Mouse (Mus musculus): ENCODE measurements around the gene Car5a. TPM values are rescaled to one million over a fixed set of nuclear protein-coding genes. Genes with fewer than 3 reads are reported as not detected.

Gene Car5a
- polyA plus RNA-seq, 1 experiment from 2014 or later = not detected

- Histone ChIP-seq H3K27ac (peak overlapping the region; percentile 24; the same call in 1 of the 2 replicates), H3K4me3 (no peak overlapping the region), H3K36me3 (peaks cover 26% of the 10 kb centered on the region; the same call in 1 of the 2 replicates), H3K9me3 (no peaks in the 10 kb centered on the region), H3K4me1 (peaks cover 50% of the 10 kb centered on the region), H3K27me3 (ENCODE audit: insufficient read depth, poor library complexity, severe bottlenecking) (no peaks in the 10 kb centered on the region; the same call in 1 of the 2 replicates)
- 77% methylated on average over 7 of the region's 7 CpGs for WGBS
- DNase-seq (ENCODE audit: low spot score) = no peak
Measured at GRCm38 (mm10) chr8:121895910-121896309, 48.8 kb downstream of the Car5a start.

DNA sequence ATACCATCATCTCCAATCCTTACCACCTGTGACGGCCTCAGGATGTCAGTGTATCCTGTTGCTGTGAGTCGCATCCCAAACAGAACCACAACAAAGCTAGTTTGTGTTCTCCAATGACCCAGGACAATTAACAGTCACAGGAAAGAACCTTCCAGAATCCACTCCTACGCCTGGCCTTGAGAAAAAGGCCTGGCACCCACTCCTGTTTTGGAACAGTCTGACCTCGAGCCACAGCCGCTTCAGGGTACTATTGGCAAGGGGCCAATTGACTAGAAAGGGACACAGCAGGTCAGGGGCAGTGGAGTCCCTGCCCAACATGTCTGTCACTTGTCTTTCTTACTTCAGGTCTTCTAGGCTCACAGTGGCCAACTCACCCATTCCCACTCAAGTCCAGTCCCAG, 51.8 kb downstream of the Car5a start:
- Histone ChIP-seq H3K4me3 (no peak overlapping the region), H3K9me3 (no peaks in the 10 kb centered on the region), H3K27me3 (ENCODE audit: insufficient read depth, poor library complexity, severe bottlenecking) (no peaks in the 10 kb centered on the region), H3K4me1 (peaks cover 31% of the 10 kb centered on the region), H3K27ac (no peak overlapping the region), H3K36me3 (peaks cover 33% of the 10 kb centered on the region)
- no peak for DNase-seq (ENCODE audit: low spot score)
- 89% methylated on average over 5 of the region's 5 CpGs for WGBS

- Histone ChIP-seq H3K4me3 (no peak overlapping the region), H3K9me3 (no peaks in the 10 kb centered on the region), H3K27ac (no peak overlapping the region), H3K4me1 (peaks cover 10% of the 10 kb centered on the region), H3K27me3 (ENCODE audit: insufficient read depth, poor library complexity, severe bottlenecking) (no peaks in the 10 kb centered on the region), H3K36me3 (peaks cover 50% of the 10 kb centered on the region)
- no peak for DNase-seq (ENCODE audit: low spot score)
- 81% methylated on average over 15 of the region's 15 CpGs for WGBS
Measured at GRCm38 (mm10) chr8:121889810-121890785, 54.6 kb downstream of the Car5a start.

DNA sequence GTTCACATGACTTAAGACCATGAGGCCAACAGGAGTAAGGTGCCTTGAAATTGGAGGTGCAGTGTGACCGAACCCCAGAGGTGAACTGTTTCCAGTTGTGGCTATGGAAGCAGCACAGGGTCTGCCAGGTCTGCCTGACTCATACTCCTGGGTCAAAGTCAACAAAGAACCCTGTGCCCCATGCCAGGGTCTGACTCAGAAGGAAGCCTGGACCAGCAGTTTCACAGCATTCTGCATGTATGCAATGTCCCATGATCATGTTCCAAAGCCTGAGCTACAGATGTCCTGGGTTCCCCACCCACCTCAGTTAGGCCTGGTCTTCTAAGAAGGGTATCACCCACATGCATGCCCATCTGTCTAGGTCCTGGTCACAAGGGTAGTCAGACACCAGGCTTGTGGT, 55.4 kb downstream of the Car5a start:
- peaks cover 51% of the 10 kb centered on the region for H3K36me3 ChIP-seq
- H3K9me3 ChIP-seq = no peaks in the 10 kb centered on the region
- H3K27me3 ChIP-seq (ENCODE audit: insufficient read depth, poor library complexity, severe bottlenecking) = no peaks in the 10 kb centered on the region
- no peak overlapping the region for H3K27ac ChIP-seq
- 94% methylated on average over 1 of the region's 1 CpGs for WGBS
- DNase-seq (ENCODE audit: low spot score) = no peak
- no peak overlapping the region for H3K4me3 ChIP-seq
- H3K4me1 ChIP-seq = peaks cover 9% of the 10 kb centered on the region

DNA sequence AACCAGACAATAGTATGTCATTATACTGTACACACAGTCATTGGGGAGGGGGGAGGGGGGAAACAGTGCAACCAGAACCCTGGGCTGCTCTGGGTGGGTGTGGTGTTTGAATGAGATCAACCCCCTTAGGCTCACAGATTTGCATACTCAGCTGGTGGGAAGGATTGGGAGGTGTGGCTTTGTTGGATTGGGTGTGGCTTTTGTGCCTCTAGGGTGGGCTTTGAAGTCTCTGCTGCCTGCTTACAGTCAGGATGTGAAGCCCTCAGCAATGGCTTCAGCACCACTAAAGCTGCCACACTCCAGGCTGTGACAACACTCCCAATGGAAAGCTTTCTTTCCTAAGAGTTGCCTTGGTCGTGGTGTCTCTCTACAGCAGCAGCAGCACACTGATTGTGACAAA, 57.2 kb downstream of the Car5a start:
- Histone ChIP-seq H3K9me3 (no peaks in the 10 kb centered on the region), H3K27ac (no peak overlapping the region), H3K4me1 (peaks cover 6% of the 10 kb centered on the region), H3K27me3 (ENCODE audit: insufficient read depth, poor library complexity, severe bottlenecking) (no peaks in the 10 kb centered on the region), H3K36me3 (peaks cover 60% of the 10 kb centered on the region), H3K4me3 (no peak overlapping the region)
- WGBS = 72% methylated on average over 1 of the region's 1 CpGs
- no peak for DNase-seq (ENCODE audit: low spot score)

- Histone ChIP-seq H3K9me3 (no peaks in the 10 kb centered on the region), H3K36me3 (peaks cover 72% of the 10 kb centered on the region), H3K27me3 (ENCODE audit: insufficient read depth, poor library complexity, severe bottlenecking) (no peaks in the 10 kb centered on the region), H3K4me3 (no peak overlapping the region), H3K27ac (no peak overlapping the region), H3K4me1 (peaks cover 17% of the 10 kb centered on the region)
- WGBS = 83% methylated on average over 6 of the region's 6 CpGs
- DNase-seq (ENCODE audit: low spot score) = no peak
Measured at GRCm38 (mm10) chr8:121885433-121885832, 59.3 kb downstream of the Car5a start.

- Histone ChIP-seq H3K36me3 (peaks cover 72% of the 10 kb centered on the region), H3K27me3 (ENCODE audit: insufficient read depth, poor library complexity, severe bottlenecking) (no peaks in the 10 kb centered on the region), H3K4me3 (no peak overlapping the region), H3K27ac (no peak overlapping the region), H3K9me3 (no peaks in the 10 kb centered on the region), H3K4me1 (peaks cover 17% of the 10 kb centered on the region)
- DNase-seq (ENCODE audit: low spot score) = no peak
- WGBS = 95% methylated on average over 9 of the region's 9 CpGs
Measured at GRCm38 (mm10) chr8:121885001-121885400, 59.7 kb downstream of the Car5a start.

- Histone ChIP-seq H3K27me3 (ENCODE audit: insufficient read depth, poor library complexity, severe bottlenecking) (no peaks in the 10 kb centered on the region), H3K27ac (no peak overlapping the region), H3K9me3 (no peaks in the 10 kb centered on the region), H3K36me3 (peaks cover 72% of the 10 kb centered on the region), H3K4me1 (peaks cover 17% of the 10 kb centered on the region), H3K4me3 (no peak overlapping the region)
- no peak for DNase-seq (ENCODE audit: low spot score)
- 87% methylated on average over 3 of the region's 3 CpGs for WGBS
Measured at GRCm38 (mm10) chr8:121884181-121884580, 60.5 kb downstream of the Car5a start.

DNA sequence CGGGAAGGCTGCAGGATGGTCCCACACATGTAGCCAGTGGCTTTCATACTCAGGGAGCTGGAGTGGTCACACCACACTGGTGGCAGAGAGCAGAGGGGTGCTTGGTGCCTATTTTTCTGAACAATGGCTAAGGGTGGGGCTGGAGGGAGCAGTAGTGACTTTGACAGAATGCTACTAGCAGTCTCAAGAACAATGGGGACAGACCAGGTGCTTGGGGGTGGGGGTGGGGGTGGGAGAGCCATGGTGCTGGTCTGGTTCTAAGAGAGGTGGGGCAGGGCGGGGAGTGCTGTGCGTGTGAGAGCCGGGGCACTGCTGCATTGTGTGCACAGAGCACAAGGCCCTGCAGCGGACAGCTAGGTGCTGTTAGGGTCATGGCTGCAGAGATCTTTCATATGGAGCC, 62.8 kb downstream of the Car5a start:
- Histone ChIP-seq H3K4me1 (peaks cover 17% of the 10 kb centered on the region), H3K4me3 (no peak overlapping the region), H3K27me3 (ENCODE audit: insufficient read depth, poor library complexity, severe bottlenecking) (0 out of 2 replicates have a peak, but pooled peaks cover 3% of the 10 kb centered on the region), H3K36me3 (peaks cover 56% of the 10 kb centered on the region), H3K9me3 (no peaks in the 10 kb centered on the region), H3K27ac (no peak overlapping the region)
- 94% methylated on average over 5 of the region's 5 CpGs for WGBS
- no peak for DNase-seq (ENCODE audit: low spot score)

- Histone ChIP-seq H3K4me3 (no peak overlapping the region), H3K27ac (0 out of 2 replicates have a peak overlapping the region, but pooled peaks have one; percentile 18), H3K27me3 (ENCODE audit: insufficient read depth, poor library complexity, severe bottlenecking) (0 out of 2 replicates have a peak, but pooled peaks cover 5% of the 10 kb centered on the region), H3K9me3 (no peaks in the 10 kb centered on the region), H3K4me1 (peaks cover 22% of the 10 kb centered on the region), H3K36me3 (peaks cover 45% of the 10 kb centered on the region)
- DNase-seq (ENCODE audit: low spot score) = no peak
- WGBS = 45% methylated on average over 1 of the region's 1 CpGs
Measured at GRCm38 (mm10) chr8:121880818-121881217, 63.9 kb downstream of the Car5a start.

- Histone ChIP-seq H3K4me3 (no peak overlapping the region), H3K27me3 (ENCODE audit: insufficient read depth, poor library complexity, severe bottlenecking) (0 out of 2 replicates have a peak, but pooled peaks cover 5% of the 10 kb centered on the region), H3K27ac (no peak overlapping the region), H3K4me1 (peaks cover 33% of the 10 kb centered on the region), H3K9me3 (no peaks in the 10 kb centered on the region), H3K36me3 (peaks cover 34% of the 10 kb centered on the region)
- WGBS = 92% methylated on average over 3 of the region's 3 CpGs
- no peak for DNase-seq (ENCODE audit: low spot score)
Measured at GRCm38 (mm10) chr8:121879712-121880111, 65.0 kb downstream of the Car5a start.

GRCm38 (mm10) chr8:121877828-121878480, 66.8 kb downstream of the Car5a start:
- H3K9me3 ChIP-seq = no peaks in the 10 kb centered on the region
- no peak for DNase-seq (ENCODE audit: low spot score)
- no peak overlapping the region for H3K4me3 ChIP-seq
- H3K36me3 ChIP-seq = peaks cover 16% of the 10 kb centered on the region
- peaks cover 11% of the 10 kb centered on the region; the same call in 1 of the 2 replicates for H3K27me3 ChIP-seq (ENCODE audit: insufficient read depth, poor library complexity, severe bottlenecking)
- H3K27ac ChIP-seq = no peak overlapping the region
- peaks cover 43% of the 10 kb centered on the region for H3K4me1 ChIP-seq
- WGBS = 85% methylated on average over 7 of the region's 7 CpGs

DNA sequence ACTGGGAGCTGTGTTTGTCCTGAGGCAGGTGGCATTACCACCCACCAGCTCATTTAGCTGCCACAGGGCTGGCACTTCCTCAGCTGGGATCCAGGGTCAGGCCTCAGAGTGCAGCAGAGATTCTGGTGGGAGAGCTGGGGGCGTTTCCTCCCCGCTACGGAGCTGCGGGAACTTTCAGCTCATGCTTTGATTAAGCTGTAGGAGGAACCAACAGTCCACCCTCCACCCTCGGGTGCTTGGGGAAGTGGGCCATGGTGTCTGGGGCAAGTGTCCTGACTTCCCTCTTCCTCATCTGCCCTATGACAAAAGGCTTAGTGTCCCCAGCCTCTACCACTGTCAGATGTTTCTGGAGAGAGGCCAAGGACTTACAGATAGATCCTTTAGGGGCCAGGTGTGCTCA, 67.5 kb downstream of the Car5a start:
- peaks cover 9% of the 10 kb centered on the region; the same call in 1 of the 2 replicates for H3K36me3 ChIP-seq
- no peaks in the 10 kb centered on the region for H3K9me3 ChIP-seq
- peaks cover 48% of the 10 kb centered on the region for H3K4me1 ChIP-seq
- H3K4me3 ChIP-seq = no peak overlapping the region
- 74% methylated on average over 5 of the region's 5 CpGs for WGBS
- H3K27me3 ChIP-seq (ENCODE audit: insufficient read depth, poor library complexity, severe bottlenecking) = peaks cover 19% of the 10 kb centered on the region
- no peak for DNase-seq (ENCODE audit: low spot score)
- no peak overlapping the region for H3K27ac ChIP-seq

Measured in heart, embryonic 10.5 days (tissue).